Mouse (Mus musculus) kidney, adult 9 months (tissue): ENCODE measurements at regions not wholly inside any gene's neighbourhood (a gene's known extent, or its start where the extent isn't known, plus 50 kb on each side); places are given as distances from the start of the nearest gene placed in this dataset.
"Not testable (repeated sequence)": the region's sequence is repeated elsewhere in the genome, so short reads cannot be mapped to it uniquely, and the experiment has no call there.

Source experiments
- DNase-seq: peaks from one replicate; pipeline ENCODE4 v3.0.0; 2022

GRCm38 (mm10) chr17:82922986-82923385 lies 292.1 kb upstream of the Pkdcc start:
- DNase-seq, result not testable (repeated sequence)

GRCm38 (mm10) chr17:82925751-82926150 lies 289.3 kb upstream of the Pkdcc start:
- DNase-seq, result no peak

- DNase-seq, result no peak
These were observed 287.4 kb upstream of the Pkdcc start for GRCm38 (mm10) chr17:82927681-82928080.

DNA sequence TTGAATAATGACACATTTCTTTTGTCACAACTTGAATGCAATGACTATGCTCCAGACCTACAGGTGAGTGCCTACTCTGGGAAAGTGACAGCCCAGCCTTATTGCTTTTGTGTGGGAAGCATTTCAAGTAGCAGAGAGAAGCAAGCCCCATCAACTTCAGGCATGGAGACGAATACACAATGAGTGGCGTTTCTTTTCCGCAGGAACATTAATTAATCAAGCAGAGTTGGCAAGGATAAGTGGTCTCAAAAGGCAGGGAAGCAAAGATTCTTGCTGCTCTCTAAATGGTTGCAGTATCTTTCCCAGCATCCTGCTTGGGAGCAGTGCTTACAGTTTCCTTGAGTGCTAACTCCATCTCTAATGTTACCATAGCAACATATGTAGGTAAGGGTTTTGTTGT lies 285.6 kb upstream of the Pkdcc start:
- no peak for DNase-seq

- no peak for DNase-seq
These were observed 284.4 kb upstream of the Pkdcc start for GRCm38 (mm10) chr17:82930738-82931137.

GRCm38 (mm10) chr17:82931476-82931875 lies 283.6 kb upstream of the Pkdcc start:
- no peak for DNase-seq

- DNase-seq, result no peak
These were observed 278.3 kb upstream of the Pkdcc start for GRCm38 (mm10) chr17:82936836-82937235.

DNA sequence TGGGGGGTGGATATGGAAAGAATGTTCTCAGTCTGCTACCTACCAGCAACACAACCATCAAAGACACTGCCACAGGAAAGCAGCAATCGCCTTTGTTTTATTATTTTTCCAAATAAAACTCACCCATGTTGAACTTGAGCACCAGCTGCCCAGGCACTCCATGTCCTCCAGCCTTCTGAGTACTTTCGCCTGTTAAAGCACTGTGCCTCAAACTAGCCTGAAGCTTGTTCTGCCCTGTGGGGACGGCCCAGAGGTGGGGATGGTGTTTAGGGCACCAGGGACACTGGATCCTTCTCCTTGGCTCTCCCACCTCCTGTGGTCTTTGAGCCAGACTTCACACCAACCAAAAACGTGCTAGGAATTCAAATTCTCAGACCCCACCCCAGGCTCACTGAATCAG lies 269.0 kb upstream of the Pkdcc start:
- DNase-seq, result peak; percentile 7

GRCm38 (mm10) chr17:82949794-82950193 lies 265.3 kb upstream of the Pkdcc start:
- no peak for DNase-seq

DNA sequence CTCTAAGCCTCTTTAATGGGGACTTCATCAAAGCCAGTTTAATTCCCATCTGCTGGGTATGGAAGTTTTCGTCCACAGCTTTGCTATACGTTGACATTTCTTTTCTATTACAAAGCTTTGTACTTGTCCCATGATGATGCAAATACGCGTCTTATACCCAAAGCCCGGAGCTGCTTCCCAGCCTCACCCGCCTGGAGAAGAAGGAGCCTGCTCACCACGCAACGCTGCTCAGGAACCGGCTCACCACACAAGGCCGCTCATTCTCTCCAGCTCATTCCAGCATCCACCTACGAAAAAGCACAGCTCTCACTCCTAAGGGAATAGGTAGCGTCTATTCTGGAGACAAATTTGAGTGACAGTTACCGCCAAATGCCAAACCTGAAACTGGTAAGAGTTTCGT lies 264.8 kb upstream of the Pkdcc start:
- DNase-seq, result no peak

GRCm38 (mm10) chr17:82957409-82957808 lies 257.7 kb upstream of the Pkdcc start:
- peak; percentile 51 for DNase-seq

- DNase-seq, result no peak
These were observed 251.7 kb upstream of the Pkdcc start for GRCm38 (mm10) chr17:82963374-82963773.

DNA sequence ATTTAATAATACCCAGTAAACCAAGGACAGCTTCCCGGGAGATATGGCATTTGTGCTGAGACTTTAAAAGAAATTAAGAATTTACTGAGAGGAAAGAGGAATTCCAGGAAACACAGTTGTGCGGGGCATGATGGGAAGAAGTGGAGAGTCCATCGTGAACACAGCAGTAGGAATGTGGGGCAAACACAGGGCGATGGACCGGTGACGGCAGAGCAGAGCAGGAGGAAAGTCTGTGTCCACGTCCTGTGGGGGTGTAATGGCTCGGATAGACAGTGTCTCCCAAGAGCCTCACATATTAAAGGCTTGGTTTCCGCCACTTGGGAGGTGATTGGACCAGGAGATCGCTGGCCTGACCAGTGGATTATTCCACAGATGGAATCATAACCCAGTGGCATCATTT lies 215.4 kb upstream of the Pkdcc start:
- no peak for DNase-seq

- DNase-seq, result no peak
These were observed 214.7 kb upstream of the Pkdcc start for GRCm38 (mm10) chr17:83000411-83000810.

DNA sequence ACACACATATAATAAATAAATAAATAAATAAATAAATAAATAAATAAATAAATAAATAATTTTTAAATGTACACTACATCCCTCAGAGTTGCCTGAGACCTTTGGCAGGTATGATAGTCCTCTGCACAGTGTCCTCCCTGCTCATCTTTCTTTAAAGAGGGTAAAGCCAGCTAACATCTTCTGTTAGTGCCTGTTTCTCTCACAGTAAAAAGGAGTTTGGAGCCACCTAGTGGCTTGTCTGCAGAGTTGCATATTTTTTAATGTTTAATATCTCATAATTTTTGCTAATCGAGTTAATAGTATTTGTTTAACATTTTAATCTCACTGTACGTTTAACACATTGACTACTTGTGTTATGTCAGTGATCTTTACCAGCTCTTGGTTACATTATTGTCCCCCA lies 213.5 kb upstream of the Pkdcc start:
- DNase-seq, result no peak

DNA sequence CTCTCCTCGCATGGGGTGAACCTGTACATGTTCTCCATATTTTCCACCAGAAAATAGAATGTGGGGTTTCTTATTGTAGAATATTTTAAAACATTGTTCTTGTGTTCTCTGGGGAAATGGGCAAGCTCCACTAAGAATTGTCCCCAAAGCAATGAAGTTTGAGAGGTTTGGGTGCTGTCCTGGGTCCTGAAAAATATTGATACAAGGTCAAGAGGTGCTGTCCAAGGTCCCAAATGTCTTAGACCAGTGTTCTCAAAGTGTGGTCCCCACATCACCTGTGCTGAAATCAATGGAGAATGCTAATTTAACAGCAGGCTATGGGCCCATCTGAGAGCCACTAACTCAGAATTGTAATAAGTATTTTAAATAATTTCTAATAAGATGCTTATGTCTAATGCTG lies 204.2 kb upstream of the Pkdcc start:
- DNase-seq, result no peak

GRCm38 (mm10) chr17:83015656-83016055 lies 199.4 kb upstream of the Pkdcc start:
- DNase-seq, result peak; percentile 58

DNA sequence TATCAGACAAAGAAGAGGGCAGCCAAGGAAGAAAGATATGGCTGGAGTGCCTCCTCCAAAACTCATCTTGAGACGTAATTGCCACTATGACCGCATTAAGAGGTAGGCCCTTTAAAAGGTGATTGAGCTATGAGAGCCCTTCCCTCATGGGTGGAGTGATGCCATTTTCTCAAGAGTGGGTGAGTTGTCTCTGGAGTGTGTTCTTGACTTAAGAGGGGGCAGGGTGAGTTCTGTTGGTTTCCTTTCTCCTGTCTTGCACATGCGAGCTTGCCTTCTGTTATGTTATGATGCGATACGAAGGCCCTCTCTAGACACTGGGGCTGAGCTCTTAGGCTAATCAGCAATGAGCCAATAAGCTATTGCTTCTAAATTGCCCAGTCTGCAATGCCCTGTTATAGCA lies 198.2 kb upstream of the Pkdcc start:
- no peak for DNase-seq

DNA sequence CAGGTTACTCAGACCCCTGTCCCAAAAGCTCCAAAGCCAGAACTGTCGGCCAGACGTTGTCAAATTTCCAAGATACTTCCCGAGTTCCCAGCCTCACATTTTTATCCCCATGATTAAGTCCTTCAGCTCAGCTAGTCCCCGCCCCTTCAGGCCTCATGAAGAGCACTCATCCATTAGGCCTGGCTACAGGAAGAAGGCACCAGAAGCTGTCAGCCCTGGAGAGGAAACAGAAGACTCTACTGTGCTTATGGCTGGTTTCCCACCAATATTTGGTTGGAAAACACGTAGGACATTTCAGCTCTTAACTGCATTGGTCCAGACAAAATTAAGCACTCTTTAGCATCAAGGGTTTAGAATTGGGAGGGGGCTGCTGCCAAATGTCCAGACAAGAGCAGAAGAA lies 195.8 kb upstream of the Pkdcc start:
- DNase-seq, result no peak

GRCm38 (mm10) chr17:83020576-83020975 lies 194.5 kb upstream of the Pkdcc start:
- DNase-seq, result peak; percentile 95

DNA sequence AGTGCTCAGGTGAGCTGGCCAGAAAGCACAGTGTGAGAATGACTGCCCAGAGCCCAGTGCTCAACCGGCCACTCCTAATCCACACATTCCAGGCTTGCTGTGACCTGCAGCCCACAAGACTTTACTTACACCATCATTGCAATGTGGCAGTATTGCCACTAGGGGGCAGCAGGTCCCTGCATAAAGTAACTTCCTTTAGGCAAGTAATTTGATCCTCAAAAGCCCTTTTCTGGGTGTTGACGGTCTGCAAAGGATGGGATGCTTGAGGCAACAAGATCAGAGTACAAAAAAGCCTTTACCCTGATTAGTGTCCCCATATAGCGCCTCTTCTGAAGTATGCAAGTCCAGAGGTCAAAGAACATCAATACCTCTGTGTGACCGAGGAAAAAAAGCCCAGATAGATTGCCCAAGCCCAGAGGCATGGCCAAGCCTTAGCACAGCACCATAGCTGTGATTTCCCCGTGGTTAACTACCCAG lies 189.7 kb upstream of the Pkdcc start:
- peak; percentile 82 for DNase-seq

GRCm38 (mm10) chr17:83034914-83035573 lies 180.0 kb upstream of the Pkdcc start:
- DNase-seq, result peak; percentile 24

- no peak for DNase-seq
These were observed 179.5 kb upstream of the Pkdcc start for GRCm38 (mm10) chr17:83035574-83035918.

DNA sequence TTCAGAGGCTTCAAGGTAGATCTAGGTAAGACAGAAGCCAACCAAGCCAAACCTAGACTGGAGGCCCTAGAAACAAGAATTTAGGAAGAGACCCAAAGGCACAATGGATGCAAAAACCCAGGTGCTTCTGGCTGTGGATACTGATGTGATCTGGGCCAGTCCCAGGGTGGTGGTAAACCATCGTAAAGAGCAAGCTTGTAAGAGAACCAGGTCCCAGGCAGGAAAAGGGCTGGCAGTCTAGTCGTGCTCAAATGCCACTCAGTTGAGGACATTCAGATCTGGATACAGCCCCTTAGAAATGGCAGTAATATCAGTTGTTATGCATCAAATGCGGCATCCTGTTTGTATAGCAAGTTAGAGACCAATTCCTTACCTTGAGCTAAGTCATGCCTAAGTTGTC lies 175.5 kb upstream of the Pkdcc start:
- DNase-seq, result no peak

DNA sequence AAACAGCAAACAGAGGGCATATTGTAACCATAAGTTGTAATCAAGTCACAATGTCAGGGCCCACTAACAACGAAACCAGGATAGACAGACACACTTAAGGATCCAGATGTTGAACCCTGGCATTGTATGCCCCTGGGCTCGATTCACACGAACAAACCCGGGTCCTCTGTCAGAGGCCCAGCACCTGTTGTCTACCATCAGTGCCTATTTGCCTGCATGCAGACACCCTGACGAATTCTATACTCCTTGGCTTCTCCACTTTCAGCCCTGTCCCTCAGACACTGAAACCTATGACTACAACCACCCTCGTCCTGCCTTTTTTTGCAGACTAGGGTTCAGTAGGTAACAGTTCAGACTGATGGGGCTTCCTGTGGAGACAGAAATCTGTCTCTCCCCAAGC lies 170.6 kb upstream of the Pkdcc start:
- no peak for DNase-seq
